Mouse (Mus musculus) liver, embryonic 16.5 days (tissue): ENCODE data around the gene Cacna1e. TPM values are rescaled to one million over a fixed set of nuclear protein-coding genes. Genes with fewer than 3 reads are reported as not detected.

Experiments
- ATAC-seq: fragments of 200-750 bp; cut with Nextera tagmentation; 2 replicates; pipeline ENCODE4 v1.8.0; 2017; ENCODE audit warnings: low read depth, mild to moderate bottlenecking, moderate number of reproducible peaks, moderate library complexity
- H3K27ac ChIP-seq: fragments of 300-500 bp; sonication (generic); 2 replicates; pipeline ENCODE4 v1.5.1; 2014; ENCODE audit warnings: mild to moderate bottlenecking, low read length
- H3K27me3 ChIP-seq: fragments of 300-500 bp; sonication (generic); 2 replicates; pipeline ENCODE4 v1.6.1; 2014; ENCODE audit warnings: low read depth, low read length, mixed read lengths; ENCODE audit not compliant: control insufficient read depth, insufficient read depth
- H3K36me3 ChIP-seq: fragments of 300-500 bp; sonication (generic); 2 replicates; pipeline ENCODE4 v1.6.1; 2014; ENCODE audit warnings: mild to moderate bottlenecking; ENCODE audit not compliant: control insufficient read depth, insufficient read depth
- H3K4me1 ChIP-seq: fragments of 300-500 bp; sonication (generic); 2 replicates; pipeline ENCODE4 v1.6.1; 2014; ENCODE audit warnings: low read depth, low read length, mixed read lengths; ENCODE audit not compliant: control insufficient read depth
- H3K4me2 ChIP-seq: fragments of 300-500 bp; sonication (generic); 2 replicates; pipeline ENCODE4 v1.6.1; 2014; ENCODE audit warnings: low read depth, low read length, mixed read lengths
- H3K4me3 ChIP-seq: fragments of 300-500 bp; sonication (generic); 2 replicates; pipeline ENCODE4 v1.5.1; 2014; ENCODE audit warnings: low read depth, mild to moderate bottlenecking, low read length
- H3K9ac ChIP-seq: fragments of 300-500 bp; sonication (generic); 2 replicates; pipeline ENCODE4 v1.6.1; 2014; ENCODE audit warnings: low read depth, low read length
- H3K9me3 ChIP-seq: fragments of 300-500 bp; sonication (generic); replicated peaks from 2 replicates; pipeline ENCODE4 v1.6.1; 2016; ENCODE audit warnings: low read length; ENCODE audit not compliant: control insufficient read depth
- whole genome bisulfite sequencing: fragments of 180-500 bp; shearing (Covaris S2); extraction: QIAGEN DNeasy Blood & Tissue Kit; methylation state at CpG from one replicate; pipeline ENCODE4 v1.1.7; 2014; ENCODE audit not compliant: insufficient replicate concordance; 5-methylcytosine and 5-hydroxymethylcytosine counted together
- polyA plus RNA-seq: library from polyadenylated mRNA; unstranded; fragments of >200 nt; fragmentation: Nextera tagmentation; extraction: Ambion mirVana; gene quantifications from 2 replicates; pipeline ENCODE4 v1.2.1, GENCODE M21; 2015

The Cacna1e gene
- polyA plus RNA-seq, 1 experiment from 2014 or later, result 0.05 TPM

DNA sequence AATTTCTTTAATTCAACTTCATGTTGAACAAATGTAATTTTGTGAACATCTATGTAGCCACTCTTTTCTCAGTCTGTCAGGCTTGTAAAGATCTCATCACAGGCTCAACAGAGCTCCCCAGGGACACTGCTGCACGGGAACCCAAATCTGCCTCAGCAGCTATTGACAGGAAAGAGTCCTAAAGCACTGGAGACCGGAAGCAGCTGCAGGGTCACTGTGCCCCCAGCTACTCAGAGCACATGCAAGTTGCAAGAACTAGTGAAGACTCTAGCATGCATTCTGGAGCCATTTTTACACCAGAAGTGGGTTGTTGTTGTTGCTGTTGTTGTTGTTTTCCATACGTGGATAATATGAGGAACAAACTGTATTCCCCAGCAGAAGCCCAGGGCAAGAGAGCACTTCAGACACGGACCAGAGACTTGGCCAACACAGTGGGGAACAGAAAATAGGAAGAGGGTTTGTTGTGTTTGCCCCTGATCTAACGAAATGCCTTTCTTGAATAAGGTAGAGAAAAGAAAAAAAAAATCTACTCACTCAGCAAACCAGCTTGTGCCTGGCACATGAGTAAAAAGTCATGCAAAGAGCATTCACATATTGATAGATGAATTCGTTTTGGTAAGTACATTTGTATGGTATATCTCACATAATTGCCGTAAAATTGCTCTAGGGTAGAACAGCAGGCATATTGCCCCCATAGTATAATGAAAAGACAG, 266.4 kb downstream of the Cacna1e start:
- Histone ChIP-seq H3K9ac (no peak overlapping the region), H3K4me2 (no peak overlapping the region), H3K27ac (no peak overlapping the region), H3K9me3 (no peaks in the 10 kb centered on the region), H3K36me3 (no peaks in the 10 kb centered on the region), H3K27me3 (no peaks in the 10 kb centered on the region), H3K4me3 (no peak overlapping the region), H3K4me1 (no peaks in the 10 kb centered on the region)
- 28% methylated on average over 7 of the region's 7 CpGs for WGBS
- no peak for ATAC-seq

DNA sequence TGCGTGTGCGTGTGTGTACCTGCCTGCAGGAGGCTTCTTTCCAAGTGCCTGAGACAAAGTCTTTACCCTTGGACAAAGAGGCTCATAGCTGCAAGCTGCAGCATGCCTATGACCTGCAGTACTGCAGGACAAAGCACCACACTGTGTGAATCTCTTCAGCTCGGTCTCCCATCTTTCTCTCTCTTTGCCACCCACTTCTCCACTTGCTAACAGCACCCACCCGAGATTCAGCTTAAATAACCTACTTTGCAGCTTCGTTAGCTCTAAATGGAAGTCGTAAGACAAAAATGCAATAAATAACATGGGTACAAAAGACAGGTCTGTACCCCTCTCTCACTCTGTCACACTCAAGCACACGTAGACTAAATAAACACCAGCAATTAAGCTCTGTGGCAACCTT, 268.5 kb downstream of the Cacna1e start:
- Histone ChIP-seq H3K4me1 (no peaks in the 10 kb centered on the region), H3K27ac (no peak overlapping the region), H3K9me3 (no peaks in the 10 kb centered on the region), H3K4me3 (no peak overlapping the region), H3K27me3 (no peaks in the 10 kb centered on the region), H3K4me2 (no peak overlapping the region), H3K36me3 (no peaks in the 10 kb centered on the region), H3K9ac (no peak overlapping the region)
- ATAC-seq, result no peak
- 69% methylated on average over 7 of the region's 7 CpGs for WGBS

DNA sequence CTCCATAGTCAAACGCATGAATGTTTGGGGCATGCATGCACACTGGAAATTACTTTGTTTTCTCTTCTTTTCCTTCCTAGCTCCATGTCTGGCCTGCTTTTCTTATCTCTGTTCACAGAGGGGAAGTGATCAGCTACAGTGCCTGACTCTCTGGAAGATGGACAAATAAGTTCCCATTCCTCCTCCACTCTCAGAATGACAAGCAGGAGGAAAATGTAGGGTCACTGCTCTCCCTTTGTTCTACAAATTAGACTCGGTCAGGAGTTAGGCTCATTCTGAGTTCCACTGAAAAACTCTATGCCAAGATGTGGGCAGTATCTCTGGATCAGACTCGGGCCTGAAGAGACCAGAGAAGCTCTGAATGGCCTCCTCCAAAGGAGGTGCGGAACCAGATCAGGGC, 275.8 kb downstream of the Cacna1e start:
- Histone ChIP-seq H3K9me3 (no peaks in the 10 kb centered on the region), H3K4me1 (no peaks in the 10 kb centered on the region), H3K4me2 (no peak overlapping the region), H3K27ac (no peak overlapping the region), H3K36me3 (no peaks in the 10 kb centered on the region), H3K4me3 (no peak overlapping the region), H3K27me3 (no peaks in the 10 kb centered on the region), H3K9ac (no peak overlapping the region)
- 39% methylated on average over 4 of the region's 4 CpGs for WGBS
- no peak for ATAC-seq

DNA sequence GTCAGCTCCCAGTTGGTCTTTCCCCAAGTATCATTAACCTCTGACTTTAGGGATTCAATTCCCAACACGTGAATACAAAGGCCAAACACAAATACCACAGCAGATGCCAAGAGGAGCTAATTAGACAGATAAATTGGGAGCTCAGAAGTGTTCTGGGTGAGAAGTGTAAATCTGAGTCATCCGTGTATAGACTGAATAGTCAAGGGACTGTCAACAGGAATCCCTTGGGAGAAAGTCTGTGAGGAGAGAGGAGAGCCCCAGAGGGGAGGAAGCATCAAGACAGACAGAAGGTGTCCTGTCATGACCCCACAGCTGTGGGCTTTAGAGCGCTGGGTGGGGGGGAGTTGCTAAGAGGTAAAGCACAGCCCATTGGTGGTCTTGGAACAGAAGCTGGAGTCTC, 276.9 kb downstream of the Cacna1e start:
- ATAC-seq, result no peak
- H3K36me3 ChIP-seq, result no peaks in the 10 kb centered on the region
- no peak overlapping the region for H3K4me3 ChIP-seq
- H3K9ac ChIP-seq, result no peak overlapping the region
- H3K4me2 ChIP-seq, result no peak overlapping the region
- H3K27me3 ChIP-seq, result no peaks in the 10 kb centered on the region
- no peaks in the 10 kb centered on the region for H3K9me3 ChIP-seq
- no peaks in the 10 kb centered on the region for H3K4me1 ChIP-seq
- no peak overlapping the region for H3K27ac ChIP-seq
- WGBS, result 39% methylated on average over 3 of the region's 3 CpGs

DNA sequence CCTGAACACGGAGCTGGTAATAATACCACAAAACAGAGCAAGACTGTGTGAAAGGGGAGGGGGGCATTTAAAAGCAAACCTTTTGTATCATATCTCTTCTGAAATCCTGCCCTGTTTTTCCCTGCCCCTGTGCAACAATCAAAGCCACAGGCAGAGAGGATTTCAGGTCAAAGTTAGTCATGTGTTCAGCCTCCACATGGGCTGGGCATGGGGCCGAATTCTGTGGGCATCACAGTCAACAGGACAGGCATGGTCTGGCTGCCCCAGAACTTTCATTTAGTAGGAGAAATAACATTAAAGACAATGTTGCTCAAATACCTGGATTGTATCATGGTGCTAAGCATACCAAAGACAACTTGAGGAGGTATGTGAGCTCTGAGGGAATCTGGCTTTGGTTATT, 278.7 kb downstream of the Cacna1e start:
- Histone ChIP-seq H3K27ac (no peak overlapping the region), H3K4me3 (no peak overlapping the region), H3K4me2 (no peak overlapping the region), H3K9ac (no peak overlapping the region), H3K9me3 (no peaks in the 10 kb centered on the region), H3K27me3 (no peaks in the 10 kb centered on the region), H3K4me1 (no peaks in the 10 kb centered on the region), H3K36me3 (no peaks in the 10 kb centered on the region)
- no peak for ATAC-seq
- 59% methylated on average over 2 of the region's 2 CpGs for WGBS

DNA sequence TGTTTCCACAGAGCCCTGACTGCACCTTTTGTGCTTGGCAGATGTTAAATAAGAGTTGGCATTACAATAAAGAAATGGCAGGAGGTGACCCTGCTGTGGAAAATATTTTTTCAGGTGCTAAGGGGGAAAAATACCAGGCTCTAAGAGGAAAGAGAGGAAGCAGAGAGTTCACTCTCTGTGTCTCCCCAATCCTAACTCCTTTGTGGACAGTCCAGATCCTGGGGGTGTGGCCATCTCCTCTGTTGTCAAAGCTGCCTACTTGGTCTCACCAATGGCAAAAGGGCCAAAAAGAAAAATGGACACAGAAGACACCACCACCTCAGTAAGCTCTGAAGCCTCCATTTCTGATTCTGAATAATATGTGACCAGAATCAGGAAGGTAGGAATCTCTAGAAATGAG, 280.5 kb downstream of the Cacna1e start:
- Histone ChIP-seq H3K9me3 (no peaks in the 10 kb centered on the region), H3K4me2 (no peak overlapping the region), H3K36me3 (no peaks in the 10 kb centered on the region), H3K27me3 (no peaks in the 10 kb centered on the region), H3K4me3 (no peak overlapping the region), H3K4me1 (no peaks in the 10 kb centered on the region), H3K9ac (no peak overlapping the region), H3K27ac (no peak overlapping the region)
- ATAC-seq, result no peak

DNA sequence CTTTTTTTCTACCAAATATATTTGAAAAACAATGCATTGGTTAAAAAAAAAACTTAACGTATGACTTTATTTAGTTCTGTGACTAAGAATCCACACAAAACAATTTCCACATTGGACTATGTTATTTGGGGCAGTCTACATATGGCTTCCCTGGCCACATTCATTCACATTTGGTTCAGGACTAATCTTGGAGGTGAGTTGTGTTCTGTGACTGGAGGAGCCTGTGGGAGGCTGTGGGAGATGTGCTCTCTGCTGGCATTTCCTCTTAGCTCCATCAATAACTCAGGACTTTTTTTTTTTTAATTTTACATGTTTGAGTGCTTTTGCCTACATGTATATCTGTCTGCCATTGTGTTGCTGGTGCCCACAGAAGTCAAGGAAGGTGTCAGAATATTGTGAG, 281.8 kb downstream of the Cacna1e start:
- WGBS, result 52% methylated on average over 1 of the region's 1 CpGs
- Histone ChIP-seq H3K36me3 (no peaks in the 10 kb centered on the region), H3K4me1 (no peaks in the 10 kb centered on the region), H3K4me2 (no peak overlapping the region), H3K4me3 (no peak overlapping the region), H3K9ac (no peak overlapping the region), H3K9me3 (no peaks in the 10 kb centered on the region), H3K27me3 (no peaks in the 10 kb centered on the region), H3K27ac (no peak overlapping the region)
- ATAC-seq, result no peak

DNA sequence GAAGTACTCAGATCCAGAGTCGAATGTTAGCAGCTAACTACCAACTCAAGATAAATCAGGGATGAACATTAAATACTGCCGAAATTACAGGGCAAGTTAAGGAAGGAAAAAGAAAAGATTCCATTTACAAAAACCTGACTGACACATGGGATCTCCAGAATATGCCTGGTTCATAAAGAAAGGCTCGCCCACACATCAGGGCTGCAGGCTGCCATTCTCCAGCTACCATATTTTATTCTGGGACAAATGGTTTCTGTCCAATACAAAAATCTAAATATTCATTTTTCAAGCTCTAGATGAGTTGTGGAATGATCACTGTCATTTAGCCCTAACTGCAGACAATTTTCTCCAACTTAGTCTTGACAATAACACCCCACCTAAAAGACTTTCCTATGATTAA, 301.8 kb downstream of the Cacna1e start:
- Histone ChIP-seq H3K27ac (no peak overlapping the region), H3K4me3 (no peak overlapping the region), H3K9me3 (no peaks in the 10 kb centered on the region), H3K27me3 (no peaks in the 10 kb centered on the region), H3K36me3 (no peaks in the 10 kb centered on the region), H3K9ac (no peak overlapping the region), H3K4me1 (no peaks in the 10 kb centered on the region), H3K4me2 (no peak overlapping the region)
- ATAC-seq, result no peak
- WGBS, result 50% methylated on average over 3 of the region's 3 CpGs

DNA sequence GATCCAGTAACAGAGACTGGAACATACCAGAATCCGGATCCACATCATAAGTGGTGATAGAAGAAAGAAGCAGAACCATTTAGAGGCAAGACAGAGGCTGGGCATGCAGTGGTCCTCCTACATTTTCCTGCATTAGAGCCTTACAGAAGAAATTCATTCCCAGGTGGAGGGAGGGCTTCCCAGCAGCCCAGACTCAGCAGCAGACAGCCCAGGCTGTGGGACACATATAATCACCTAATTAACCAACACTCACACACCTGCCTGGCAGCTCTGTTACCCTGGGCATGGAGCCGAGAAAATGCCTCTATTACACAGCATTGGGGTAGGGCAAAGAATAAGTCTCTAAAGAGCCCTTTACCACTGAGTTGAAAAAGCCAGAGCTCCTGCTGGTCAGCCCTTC, 304.4 kb downstream of the Cacna1e start:
- H3K9ac ChIP-seq, result no peak overlapping the region
- H3K9me3 ChIP-seq, result no peaks in the 10 kb centered on the region
- no peaks in the 10 kb centered on the region for H3K36me3 ChIP-seq
- H3K4me1 ChIP-seq, result no peaks in the 10 kb centered on the region
- ATAC-seq, result no peak
- no peak overlapping the region for H3K4me3 ChIP-seq
- H3K27me3 ChIP-seq, result no peaks in the 10 kb centered on the region
- H3K4me2 ChIP-seq, result no peak overlapping the region
- H3K27ac ChIP-seq, result no peak overlapping the region
- 46% methylated on average over 2 of the region's 2 CpGs for WGBS
